Mouse (Mus musculus) induced T-regulatory cell, adult 2 months (primary cell): ENCODE data around the gene Rxra.

ENCODE experiments used
- DNase-seq: peaks from one replicate; pipeline ENCODE4 v3.0.0-alpha.2; 2012; ENCODE audit warnings: low read depth

Gene Rxra

GRCm38 (mm10) chr2:27738396-27738795 lies 62.2 kb downstream of the Rxra start:
- DNase-seq = no peak

GRCm38 (mm10) chr2:27740091-27740608 lies 63.9 kb downstream of the Rxra start:
- peak; percentile 55 for DNase-seq

- DNase-seq = no peak
Observed at GRCm38 (mm10) chr2:27743177-27743576, 66.9 kb downstream of the Rxra start.

- no peak for DNase-seq
Observed at GRCm38 (mm10) chr2:27743863-27744611, 67.8 kb downstream of the Rxra start.

- DNase-seq = peak; percentile 43
Observed at GRCm38 (mm10) chr2:27744612-27745351, 68.5 kb downstream of the Rxra start.

- DNase-seq = no peak
Observed at GRCm38 (mm10) chr2:27745673-27746620, 69.7 kb downstream of the Rxra start.

GRCm38 (mm10) chr2:27746854-27747253 lies 70.6 kb downstream of the Rxra start:
- DNase-seq = no peak

- DNase-seq = no peak
Observed at GRCm38 (mm10) chr2:27748984-27749383, 72.7 kb downstream of the Rxra start.

- DNase-seq = no peak
Observed at GRCm38 (mm10) chr2:27750399-27751134, 74.3 kb downstream of the Rxra start.

- no peak for DNase-seq
Observed at GRCm38 (mm10) chr2:27751135-27751519, 74.9 kb downstream of the Rxra start.

GRCm38 (mm10) chr2:27751803-27752202 lies 75.6 kb downstream of the Rxra start:
- no peak for DNase-seq

GRCm38 (mm10) chr2:27754094-27754493 lies 77.9 kb downstream of the Rxra start:
- DNase-seq = no peak

GRCm38 (mm10) chr2:27755986-27756641 lies 79.9 kb downstream of the Rxra start:
- no peak for DNase-seq

GRCm38 (mm10) chr2:27758414-27759301 lies 82.4 kb downstream of the Rxra start:
- no peak for DNase-seq

- DNase-seq = no peak
Observed at GRCm38 (mm10) chr2:27759431-27759830, 83.2 kb downstream of the Rxra start.

GRCm38 (mm10) chr2:27761260-27761995 lies 85.2 kb downstream of the Rxra start:
- DNase-seq = no peak

GRCm38 (mm10) chr2:27761996-27762340 lies 85.7 kb downstream of the Rxra start:
- DNase-seq = no peak

- DNase-seq = no peak
Observed at GRCm38 (mm10) chr2:27762509-27762908, 86.3 kb downstream of the Rxra start.
